Mouse (Mus musculus) myocyte (in vitro differentiated cells): ENCODE results near the gene Atoh7. TPM values are rescaled to one million over a fixed set of nuclear protein-coding genes. Genes with fewer than 3 reads are reported as not detected.
"Not testable (repeated sequence)": the region's sequence is repeated elsewhere in the genome, so short reads cannot be mapped to it uniquely, and the experiment has no call there.

Source experiments
- H3K27me3 ChIP-seq: one replicate; pipeline ENCODE4 v1.6.1; 2011; ENCODE audit not compliant: control insufficient read depth, insufficient read depth, insufficient read length
- H3K36me3 ChIP-seq: one replicate; pipeline ENCODE4 v1.6.1; 2011; ENCODE audit not compliant: control insufficient read depth, insufficient read depth
- H3K4me2 ChIP-seq: one replicate; pipeline ENCODE4 v1.6.1; 2011; ENCODE audit warnings: low read depth, control low read depth
- H3K4me3 ChIP-seq: one replicate; pipeline ENCODE4 v1.5.1; 2011; ENCODE audit warnings: mild to moderate bottlenecking, control low read depth, moderate library complexity
- H3K79me2 ChIP-seq: one replicate; pipeline ENCODE4 v1.6.1; 2011; ENCODE audit not compliant: control insufficient read depth, insufficient read depth
- H3ac ChIP-seq: one replicate; pipeline ENCODE4 v1.6.1; 2011; ENCODE audit not compliant: control insufficient read depth, insufficient read length
- CEBPB ChIP-seq: IDR thresholded peaks from 2 replicates; pipeline ENCODE4 v1.6.1; 2011; ENCODE audit warnings: mild to moderate bottlenecking, moderate library complexity; ENCODE audit not compliant: poor library complexity, insufficient read depth, severe bottlenecking
- E2F4 ChIP-seq: IDR thresholded peaks from one replicate; pipeline ENCODE4 v1.6.1; 2011; ENCODE audit warnings: mild to moderate bottlenecking, control low read depth, moderate library complexity; ENCODE audit not compliant: insufficient read depth
- MAX ChIP-seq: IDR thresholded peaks from one replicate; pipeline ENCODE4 v1.6.1; 2011; ENCODE audit warnings: low read depth, mild to moderate bottlenecking, control low read depth
- MYOD1 ChIP-seq, 3 experiments: IDR thresholded peaks; one replicate each; pipeline ENCODE4 v1.6.1; 2011; ENCODE audit warnings: control low read depth in 2 of 3, low read depth in 2 of 3, mild to moderate bottlenecking in 2 of 3, moderate library complexity in 1 of 3; ENCODE audit not compliant: insufficient read length in 2 of 3, control insufficient read depth in 1 of 3
- MYOG ChIP-seq, 3 experiments: IDR thresholded peaks; one replicate each; pipeline ENCODE4 v1.6.1; 2011; ENCODE audit warnings: control low read depth in 2 of 3, low read depth in 2 of 3, mild to moderate bottlenecking in 2 of 3; ENCODE audit not compliant: insufficient read length in 2 of 3, control insufficient read depth in 1 of 3, insufficient read depth in 1 of 3
- POLR2A ChIP-seq: IDR thresholded peaks from one replicate; pipeline ENCODE4 v1.6.1; 2011; ENCODE audit warnings: low read depth, mild to moderate bottlenecking, control low read depth, moderate library complexity; ENCODE audit not compliant: insufficient read length
- POLR2AphosphoS2 ChIP-seq: IDR thresholded peaks from one replicate; pipeline ENCODE4 v1.6.1; 2011; ENCODE audit warnings: low read depth, control low read depth; ENCODE audit not compliant: insufficient read length
- REST ChIP-seq: IDR thresholded peaks from one replicate; pipeline ENCODE4 v1.6.1; 2011; ENCODE audit warnings: mild to moderate bottlenecking, control low read depth, moderate library complexity; ENCODE audit not compliant: insufficient read depth, insufficient read length
- SRF ChIP-seq: IDR thresholded peaks from one replicate; pipeline ENCODE4 v1.6.1; 2011; ENCODE audit warnings: low read depth; ENCODE audit not compliant: control insufficient read depth, insufficient read length
- TCF12 ChIP-seq: IDR thresholded peaks from one replicate; pipeline ENCODE4 v1.6.1; 2011; ENCODE audit warnings: mild to moderate bottlenecking, control low read depth; ENCODE audit not compliant: poor library complexity, insufficient read depth, severe bottlenecking
- TCF3 ChIP-seq: IDR thresholded peaks from one replicate; pipeline ENCODE4 v1.6.1; 2011; ENCODE audit warnings: low read depth, control low read depth; ENCODE audit not compliant: insufficient read length
- USF1 ChIP-seq: IDR thresholded peaks from one replicate; pipeline ENCODE4 v1.6.1; 2011; ENCODE audit warnings: low read depth, mild to moderate bottlenecking, control low read depth, moderate library complexity
- polyA plus RNA-seq: library from polyadenylated mRNA; unstranded; fragments of >200 nt; fragmentation: generic; extraction: Trizol; gene quantifications from one replicate; pipeline ENCODE4 v1.2.1, GENCODE M21; 2012; ENCODE audit warnings: missing spikeins

Atoh7 gene
- polyA plus RNA-seq: not detected

- Histone ChIP-seq H3ac (no peak within 1 kb of the TSS), H3K36me3 (no peaks in the 10 kb centered on the region), H3K4me2 (no peak within 1 kb of the TSS), H3K27me3 (peaks cover 18% of the 10 kb centered on the region), H3K4me3 (no peak within 1 kb of the TSS), H3K79me2 (no peaks in the 10 kb centered on the region)
- TF ChIP-seq MYOD1 (IDR thresholded peaks at IDR 0.05; ENCODE audit: control insufficient read depth in 1 of 3, insufficient read length in 2 of 3, low read depth in 2 of 3): no peak
These were observed at the start of gene Atoh7 for GRCm38 (mm10) chr10:63099521-63099920. Gene Atoh7, plus strand, starts transcription at chr10:63099651.

GRCm38 (mm10) chr10:63051267-63051666 is 48.2 kb upstream of the Atoh7 start:
- no peak overlapping the region for H3ac ChIP-seq
- no peak overlapping the region for H3K4me3 ChIP-seq
- H3K79me2 ChIP-seq: no peaks in the 10 kb centered on the region
- H3K27me3 ChIP-seq: no peaks in the 10 kb centered on the region
- TF ChIP-seq TCF3 (no peak), MYOD1 (IDR thresholded peaks at IDR 0.05; ENCODE audit: control insufficient read depth in 1 of 3, insufficient read length in 2 of 3, low read depth in 2 of 3) (no peak), TCF12 (no peak), MAX (no peak), POLR2AphosphoS2 (no peak), POLR2A (no peak), E2F4 (no peak), USF1 (no peak), SRF (no peak), MYOG (IDR thresholded peaks at IDR 0.05; ENCODE audit: control insufficient read depth in 1 of 3, insufficient read depth in 1 of 3, insufficient read length in 2 of 3, low read depth in 2 of 3) (no peak), CEBPB (no peak), REST (no peak)
- H3K4me2 ChIP-seq: no peak overlapping the region
- H3K36me3 ChIP-seq: no peaks in the 10 kb centered on the region

- H3ac ChIP-seq: no peak overlapping the region
- no peak for TF ChIP-seq POLR2AphosphoS2
- TF ChIP-seq REST: no peak
- no peak for TF ChIP-seq MAX
- TF ChIP-seq E2F4: no peak
- no peak for TF ChIP-seq CEBPB
- no peak for TF ChIP-seq MYOD1 (IDR thresholded peaks at IDR 0.05; ENCODE audit: control insufficient read depth in 1 of 3, insufficient read length in 2 of 3, low read depth in 2 of 3)
- no peak for TF ChIP-seq POLR2A
- no peak for TF ChIP-seq TCF3
- TF ChIP-seq MYOG (IDR thresholded peaks at IDR 0.05; ENCODE audit: control insufficient read depth in 1 of 3, insufficient read depth in 1 of 3, insufficient read length in 2 of 3, low read depth in 2 of 3): no peak
- TF ChIP-seq TCF12: no peak
- TF ChIP-seq SRF: no peak
- no peak for TF ChIP-seq USF1
- no peaks in the 10 kb centered on the region for H3K27me3 ChIP-seq
- H3K4me2 ChIP-seq: no peak overlapping the region
- no peaks in the 10 kb centered on the region for H3K36me3 ChIP-seq
- no peaks in the 10 kb centered on the region for H3K79me2 ChIP-seq
- H3K4me3 ChIP-seq: no peak overlapping the region
These were observed 47.4 kb upstream of the Atoh7 start for GRCm38 (mm10) chr10:63052011-63052410.

- Histone ChIP-seq H3K4me2 (no peak overlapping the region), H3K4me3 (no peak overlapping the region), H3K27me3 (no peaks in the 10 kb centered on the region), H3ac (no peak overlapping the region), H3K79me2 (no peaks in the 10 kb centered on the region), H3K36me3 (no peaks in the 10 kb centered on the region)
- TF ChIP-seq MYOG (IDR thresholded peaks at IDR 0.05; ENCODE audit: control insufficient read depth in 1 of 3, insufficient read depth in 1 of 3, insufficient read length in 2 of 3, low read depth in 2 of 3): no peak
- no peak for TF ChIP-seq USF1
- no peak for TF ChIP-seq CEBPB
- TF ChIP-seq REST: no peak
- no peak for TF ChIP-seq MAX
- TF ChIP-seq TCF3: no peak
- TF ChIP-seq POLR2A: no peak
- no peak for TF ChIP-seq POLR2AphosphoS2
- no peak for TF ChIP-seq MYOD1 (IDR thresholded peaks at IDR 0.05; ENCODE audit: control insufficient read depth in 1 of 3, insufficient read length in 2 of 3, low read depth in 2 of 3)
- TF ChIP-seq E2F4: no peak
- TF ChIP-seq TCF12: no peak
These were observed 46.4 kb upstream of the Atoh7 start for GRCm38 (mm10) chr10:63053007-63053406.

GRCm38 (mm10) chr10:63054071-63054470 is 45.4 kb upstream of the Atoh7 start:
- not testable (repeated sequence) for H3K4me3 ChIP-seq, H3K36me3 ChIP-seq, H3ac ChIP-seq, H3K79me2 ChIP-seq, H3K27me3 ChIP-seq, H3K4me2 ChIP-seq

- TF ChIP-seq MYOG (IDR thresholded peaks at IDR 0.05; ENCODE audit: control insufficient read depth in 1 of 3, insufficient read depth in 1 of 3, insufficient read length in 2 of 3, low read depth in 2 of 3) (no peak), USF1 (no peak), MYOD1 (IDR thresholded peaks at IDR 0.05; ENCODE audit: control insufficient read depth in 1 of 3, insufficient read length in 2 of 3, low read depth in 2 of 3) (no peak), E2F4 (no peak), REST (no peak), TCF12 (no peak), TCF3 (no peak), POLR2AphosphoS2 (no peak), CEBPB (no peak), POLR2A (no peak), MAX (no peak), SRF (no peak)
- H3K4me3 ChIP-seq: no peak overlapping the region
- H3K27me3 ChIP-seq: no peaks in the 10 kb centered on the region
- no peak overlapping the region for H3ac ChIP-seq
- no peak overlapping the region for H3K4me2 ChIP-seq
- no peaks in the 10 kb centered on the region for H3K36me3 ChIP-seq
- no peaks in the 10 kb centered on the region for H3K79me2 ChIP-seq
These were observed 44.9 kb upstream of the Atoh7 start for GRCm38 (mm10) chr10:63054586-63054985.
